Mouse (Mus musculus): ENCODE measurements around the gene Igsf23.

- TF ChIP-seq CTCF (IDR thresholded peaks at IDR 0.05; ENCODE audit: low read depth), result no peak
- no peak for TF ChIP-seq EP300 (IDR thresholded peaks at IDR 0.05; ENCODE audit: low read depth)
Measured at GRCm38 (mm10) chr7:19964985-19965579, 14.5 kb upstream of the Igsf23 start, which contains the start of gene Ceacam20.

Measured in liver, embryonic 14.5 days (tissue).